Mouse (Mus musculus) layer of hippocampus, adult 18-20 months (tissue): ENCODE measurements around the gene Rab30. TPM values are rescaled to one million over a fixed set of nuclear protein-coding genes. Genes with fewer than 3 reads are reported as not detected.
A peak's percentile ranks its signal among the peaks of the same experiment; 100 is the strongest.
"Not testable (repeated sequence)": the region's sequence is repeated elsewhere in the genome, so short reads cannot be mapped to it uniquely, and the experiment has no call there.

Experiments used
- DNase-seq, 2 experiments: peaks; one replicate each; pipeline ENCODE4 v3.0.0; 2022; ENCODE audit warnings: low spot score in 2 of 2
- long read RNA-seq: library from polyadenylated mRNA; stranded (forward); transcript quantifications from one replicate; pipeline ENCODE4 v2.0.0, GENCODE M21; 2021
- total RNA-seq, 2 experiments: library from RNA; stranded (reverse); gene quantifications; 2 replicates each; pipeline ENCODE4 v1.2.3; 2021

Rab30 gene
- total RNA-seq = 10 to 100 TPM; 39.3 to 41.5 TPM
- long read RNA-seq, full-length matches to known transcripts = 3 of 14 reads
- long read RNA-seq, partial matches to known transcripts = 0 of 14 reads
- long read RNA-seq, other reads (novel, unspliced or antisense) = 11 of 14 reads

DNA sequence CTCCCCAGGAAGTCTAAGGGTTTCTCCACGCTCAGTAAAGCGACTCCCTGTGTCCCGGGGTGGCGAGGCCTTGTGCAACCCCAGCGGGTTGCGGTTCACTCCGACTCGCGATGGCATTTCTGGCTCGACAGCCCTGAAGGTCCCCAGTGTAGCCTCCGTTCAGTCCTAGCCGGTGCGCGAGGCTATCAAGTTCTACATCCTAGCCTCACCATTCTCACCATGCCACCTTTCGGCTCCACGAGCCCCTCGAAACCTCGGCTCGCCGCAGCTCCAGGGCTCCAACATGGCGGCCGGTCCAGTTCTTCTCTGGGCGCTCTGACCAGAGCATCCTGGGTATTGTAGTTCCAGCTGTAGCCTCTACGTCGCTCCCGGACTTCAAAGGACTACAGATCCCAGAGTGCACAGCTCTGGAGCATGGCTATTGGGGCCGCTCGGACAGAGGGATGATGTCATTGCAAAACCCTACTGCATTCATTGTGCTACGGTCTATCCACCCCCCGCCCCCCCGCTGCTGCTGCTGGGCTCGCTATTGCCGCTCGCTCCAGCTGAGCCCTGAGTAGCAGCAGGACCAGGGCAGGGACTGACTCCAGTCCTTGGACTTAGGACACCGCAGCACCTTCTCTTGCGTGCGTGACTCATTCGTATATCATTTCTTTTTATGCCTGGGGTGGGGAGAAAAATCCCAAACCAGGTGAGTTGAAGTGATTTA lies at the start of gene Rab30:
TSS of gene Rab30 (plus strand) at position 452 of the 709 bp plus-strand sequence.
- peak; percentile 95 to 98 for DNase-seq

DNA sequence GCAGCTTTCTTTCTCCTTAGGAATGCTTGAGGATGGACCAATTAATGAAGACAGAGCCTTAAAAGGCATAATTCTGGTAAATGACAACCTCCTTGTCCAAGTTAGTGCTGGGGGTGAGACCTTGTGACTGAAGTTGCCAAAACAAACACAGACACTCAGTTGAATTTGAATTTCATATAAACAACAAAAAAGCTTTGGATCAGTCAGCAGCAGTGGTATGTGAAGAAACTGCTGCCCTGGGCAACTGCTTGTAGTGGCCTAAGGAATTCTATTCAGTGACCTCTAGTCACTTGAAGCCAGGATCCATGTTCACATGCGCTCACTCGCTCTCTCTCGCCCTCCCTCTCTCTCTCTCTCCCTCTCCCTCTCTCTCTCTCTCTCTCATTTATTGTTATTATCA lies 45.0 kb upstream of the Rab30 start:
- no peak for DNase-seq

DNA sequence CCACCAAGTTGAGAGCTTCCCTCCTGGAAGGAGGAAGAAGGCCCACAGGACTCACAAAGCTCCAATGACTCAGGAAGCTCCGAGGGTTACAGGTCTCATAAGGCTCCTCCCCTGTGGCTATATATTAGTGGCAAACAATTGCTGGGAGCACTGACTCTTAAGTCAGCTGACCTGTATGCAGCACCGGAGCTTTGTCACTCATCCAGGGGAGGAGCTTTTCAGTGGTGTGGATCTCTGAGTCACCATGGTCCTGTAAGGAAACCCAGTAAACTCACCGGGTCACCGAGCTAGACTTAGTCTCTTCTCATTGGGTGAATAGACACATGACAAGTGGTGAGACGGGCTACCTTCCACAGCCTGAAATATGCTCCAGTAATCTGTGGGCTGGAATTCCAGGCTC lies 42.6 kb upstream of the Rab30 start:
- no peak for DNase-seq

DNA sequence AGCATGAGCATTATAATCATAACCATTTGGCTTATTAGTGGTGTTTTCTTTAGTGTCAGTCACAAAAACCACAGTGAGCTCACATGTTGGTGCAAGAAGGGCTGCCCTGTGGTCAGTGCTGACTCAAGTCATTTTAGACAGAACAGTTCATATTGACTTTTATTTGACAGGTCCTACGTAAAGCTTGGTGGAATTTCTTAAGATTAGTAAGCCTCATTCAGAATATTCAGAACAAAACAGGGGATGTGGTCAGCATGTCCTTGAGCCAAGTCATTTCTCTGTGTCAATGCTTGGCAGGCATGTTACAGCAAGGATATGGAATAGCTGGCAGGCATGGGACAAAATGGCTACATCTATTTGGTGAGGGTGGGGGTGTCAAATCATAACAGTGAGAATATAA lies 37.7 kb upstream of the Rab30 start:
- no peak for DNase-seq

DNA sequence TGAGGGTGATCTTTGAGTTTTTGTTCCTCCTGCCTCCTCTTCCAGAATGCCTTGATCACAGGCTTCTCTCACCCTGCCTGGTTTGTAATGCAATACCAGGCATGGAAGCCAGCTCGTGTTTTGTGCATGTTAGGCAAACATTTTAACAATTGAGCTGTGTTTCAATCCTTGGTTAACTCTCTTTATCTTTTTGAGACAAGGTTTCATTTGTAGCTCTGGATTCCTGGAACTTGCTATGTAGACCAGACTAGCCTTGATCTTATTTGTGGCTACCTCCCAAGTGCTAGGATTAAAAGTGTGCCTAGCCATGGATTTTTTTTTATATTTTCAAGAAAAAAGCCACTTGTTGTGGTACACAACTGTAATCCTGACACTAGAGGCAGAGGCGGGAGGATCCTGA lies 35.9 kb upstream of the Rab30 start:
- DNase-seq = no peak

DNA sequence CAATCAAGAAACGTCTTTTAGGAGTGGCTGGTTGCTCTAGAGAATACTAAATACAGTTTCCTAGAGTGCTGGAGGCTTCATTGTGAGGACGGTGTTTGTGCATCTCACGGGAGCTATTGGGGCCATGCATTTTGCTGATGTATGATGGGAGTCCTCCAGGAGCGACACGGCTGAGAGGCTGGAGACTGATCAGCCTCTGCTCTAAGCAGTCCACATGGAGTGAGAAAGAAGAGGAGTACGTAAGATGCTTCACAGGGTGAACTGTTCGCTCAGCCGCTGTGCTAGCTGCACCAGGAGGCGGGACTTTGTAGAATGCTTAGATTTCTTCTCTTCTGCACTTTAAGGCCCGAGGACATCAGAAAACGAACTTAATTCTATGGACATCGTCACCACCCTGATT lies 34.7 kb upstream of the Rab30 start:
- DNase-seq = no peak

DNA sequence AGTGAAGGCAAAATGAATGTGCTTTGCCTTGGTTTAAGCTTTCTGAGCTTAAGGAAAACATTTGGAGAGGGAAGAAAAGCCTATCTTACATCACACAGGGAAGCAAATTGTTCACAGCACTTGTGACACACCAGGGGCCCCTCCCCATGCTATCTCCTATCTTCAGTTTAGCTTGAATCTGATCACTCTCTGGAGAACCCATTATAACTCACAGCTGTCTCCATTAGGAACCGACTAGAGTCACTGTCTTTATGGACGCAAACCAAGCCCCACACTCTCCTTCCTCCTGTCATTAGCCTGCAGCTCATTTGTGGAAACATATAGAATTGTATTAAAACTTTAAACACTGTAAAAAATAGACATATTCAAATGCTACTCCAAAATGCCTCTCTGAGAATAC lies 31.8 kb upstream of the Rab30 start:
- no peak for DNase-seq

DNA sequence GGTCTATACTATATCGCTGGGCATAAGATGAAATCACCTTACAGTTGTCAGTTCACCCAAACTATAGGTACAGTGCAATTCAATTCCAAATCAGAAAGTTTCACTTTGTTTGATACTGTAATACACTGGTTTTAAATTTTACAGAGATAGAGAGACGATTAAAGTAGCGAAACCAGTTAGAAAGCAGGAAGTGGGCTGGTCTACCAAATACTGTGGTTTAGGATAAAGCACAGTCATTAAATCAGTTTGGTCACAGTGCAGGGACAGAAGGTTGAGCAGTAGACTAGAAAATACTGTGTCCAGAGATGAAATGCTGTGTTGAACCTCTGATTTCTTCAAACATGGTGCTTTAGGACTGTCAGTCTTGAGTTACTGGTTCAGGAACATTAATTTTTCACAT lies 29.8 kb upstream of the Rab30 start:
- DNase-seq = no peak

DNA sequence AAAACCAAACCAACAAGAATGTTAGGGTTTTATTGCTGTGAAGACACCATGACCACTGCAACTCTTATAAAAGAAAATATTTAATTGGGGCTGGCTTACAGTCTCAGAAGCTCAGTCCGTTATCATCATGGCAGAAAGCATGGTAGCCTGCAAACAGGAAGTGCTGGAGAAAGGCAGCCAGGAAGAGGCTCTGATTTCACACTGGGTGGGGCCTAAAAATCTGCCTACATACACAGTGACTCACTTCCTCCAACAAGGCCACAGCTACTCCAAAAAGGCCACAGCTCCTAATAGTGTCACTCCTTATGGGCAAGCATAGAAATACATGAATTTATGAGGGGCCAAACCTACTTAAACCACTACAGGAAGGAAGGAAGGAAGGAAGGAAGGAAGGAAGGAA lies 26.3 kb upstream of the Rab30 start:
- no peak for DNase-seq

DNA sequence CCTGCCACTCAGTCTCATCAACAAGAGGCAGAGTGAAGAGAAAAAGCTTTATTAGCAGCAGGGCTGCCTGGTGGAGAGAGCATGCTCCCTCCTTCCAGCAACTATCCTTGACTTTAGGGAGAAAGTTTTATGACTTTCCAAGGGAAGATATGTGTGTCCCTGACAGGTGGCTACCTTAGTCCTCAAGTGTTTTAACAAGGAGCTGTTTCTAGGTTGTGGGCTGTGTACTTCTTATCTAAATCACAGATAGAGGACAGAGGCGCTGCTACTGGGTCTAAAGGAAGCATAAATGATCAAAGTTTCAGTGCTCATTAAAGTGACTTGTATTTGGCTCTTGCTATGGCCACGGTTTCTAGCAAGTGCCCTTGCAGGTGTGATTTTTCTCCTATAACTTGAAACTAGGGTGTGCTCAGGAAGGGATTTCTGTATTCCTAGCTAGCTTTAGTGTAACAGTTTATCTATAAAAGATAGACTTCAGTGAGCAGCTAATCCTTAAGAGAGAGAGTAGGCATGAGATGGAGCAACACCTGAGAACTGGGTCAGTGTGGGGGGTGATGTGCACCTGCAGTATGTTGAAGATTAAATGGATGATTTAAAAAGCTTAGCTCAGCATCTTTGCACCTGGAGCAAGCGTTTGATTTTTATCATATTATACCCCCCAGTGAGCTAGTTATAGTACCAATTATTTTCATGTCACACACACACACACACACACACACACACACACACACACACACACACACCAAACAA lies 21.1 kb upstream of the Rab30 start:
- no peak for DNase-seq

DNA sequence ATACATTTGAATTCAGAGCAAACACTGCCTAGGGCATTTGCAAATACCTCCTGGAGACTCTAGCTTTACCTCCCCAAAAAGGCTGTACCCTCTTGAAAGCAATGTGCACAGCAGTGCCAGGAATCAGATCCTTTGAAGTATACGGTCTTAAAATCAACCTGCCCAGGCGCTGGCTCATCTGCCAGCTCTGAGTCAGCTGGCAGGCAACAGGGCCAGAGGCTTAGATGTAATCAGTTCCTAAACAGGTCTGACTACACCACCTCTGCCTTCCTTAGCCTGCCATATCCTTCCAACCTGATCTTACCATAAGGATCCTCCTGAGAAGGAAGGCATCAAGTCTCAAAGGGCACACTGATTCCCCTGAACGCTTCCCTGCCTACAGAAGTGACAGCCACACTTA lies 17.7 kb upstream of the Rab30 start:
- DNase-seq = no peak

DNA sequence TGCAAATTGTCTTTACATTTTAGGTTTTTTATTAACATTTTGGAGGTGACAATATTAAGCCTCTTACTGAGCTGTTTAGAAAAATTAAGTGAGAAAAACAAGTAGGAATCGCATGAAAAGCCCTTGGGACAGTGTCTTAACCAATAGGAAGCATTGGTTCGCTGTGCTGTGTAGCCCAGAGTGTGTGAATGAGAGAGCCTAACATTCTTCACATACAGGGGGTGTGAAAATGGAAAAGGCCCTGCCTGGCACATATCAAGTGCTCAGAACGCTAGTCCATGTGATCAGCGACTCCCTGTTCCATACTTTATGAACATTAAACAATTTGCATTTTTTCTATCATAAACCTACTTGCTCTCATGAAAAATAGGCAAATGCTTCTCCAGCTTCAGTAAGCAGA lies 17.1 kb upstream of the Rab30 start:
- DNase-seq = no peak

DNA sequence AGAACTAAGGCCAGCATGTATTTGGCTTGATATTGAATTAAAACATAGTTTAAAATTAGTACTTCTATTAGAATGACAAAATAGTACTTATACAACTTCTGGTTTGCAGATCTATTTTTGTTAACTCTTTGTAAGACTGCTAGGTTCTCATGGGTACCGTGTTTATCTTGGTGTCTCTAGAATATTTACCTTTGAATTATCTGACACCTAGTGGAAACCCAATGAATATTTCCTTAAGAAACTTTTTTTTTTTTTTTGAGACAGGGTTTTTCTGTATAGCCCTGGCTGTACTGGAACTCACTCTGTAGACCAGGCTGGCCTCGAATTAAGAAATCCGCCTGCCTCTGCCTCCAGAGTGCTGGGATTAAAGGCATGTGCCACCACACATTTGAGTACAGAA lies 11.8 kb upstream of the Rab30 start:
- not testable (repeated sequence) for DNase-seq

DNA sequence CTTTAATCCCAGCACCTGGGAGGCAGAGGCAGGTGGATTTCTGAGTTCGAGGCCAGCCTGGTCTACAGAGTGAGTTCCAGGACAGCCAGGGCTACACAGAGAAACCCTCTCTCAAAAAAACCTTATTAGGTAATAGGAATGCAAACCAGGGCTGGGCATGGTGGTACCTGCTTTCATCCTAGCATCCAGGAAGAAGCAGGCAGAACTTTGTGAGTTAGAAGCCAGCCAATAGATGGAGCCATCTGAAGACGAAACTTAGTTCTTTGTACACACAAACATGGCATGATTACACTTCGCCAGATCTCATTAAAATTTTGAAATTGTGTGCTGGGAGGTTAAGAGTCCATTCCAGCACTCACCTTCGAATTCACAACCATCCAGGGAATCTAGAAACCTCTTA lies 10.9 kb upstream of the Rab30 start:
- DNase-seq = no peak

DNA sequence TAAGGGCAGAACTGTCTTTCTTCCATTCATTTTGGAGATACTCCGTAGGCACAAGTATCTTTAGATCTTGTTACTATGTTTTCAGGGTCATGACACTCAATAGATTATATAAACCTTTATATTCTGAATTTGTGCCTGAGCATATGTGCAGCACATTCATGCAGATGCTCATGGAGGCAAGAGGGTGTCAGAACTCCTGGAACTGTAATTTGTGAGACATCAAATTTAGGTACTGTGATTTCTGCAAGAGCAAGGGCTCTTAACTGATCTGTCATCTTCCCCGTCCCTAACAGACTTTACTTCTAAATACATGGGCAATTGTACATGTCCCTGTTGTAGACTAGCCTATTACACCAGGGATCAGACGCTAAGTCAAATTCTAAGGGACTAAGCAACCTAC lies 10.4 kb upstream of the Rab30 start:
- no peak for DNase-seq

DNA sequence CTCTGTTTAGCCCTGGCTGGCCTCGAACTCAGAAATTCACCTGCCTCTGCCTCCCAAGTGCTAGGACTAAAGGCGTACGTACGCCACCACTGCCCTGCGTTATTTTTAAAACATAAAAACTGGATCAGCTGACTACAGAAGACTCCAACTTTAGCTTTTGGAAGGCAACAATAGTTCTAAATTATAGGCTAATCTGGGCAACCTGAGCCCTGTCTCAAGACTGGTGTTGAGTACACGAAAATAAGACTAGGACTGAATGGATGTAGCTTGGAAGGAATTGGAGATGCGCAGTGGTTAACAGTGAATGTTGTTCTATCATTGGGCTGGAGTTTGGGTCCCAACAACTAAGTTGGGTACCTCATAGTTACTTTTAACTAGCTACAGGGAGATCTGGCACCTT lies 9.3 kb upstream of the Rab30 start:
- no peak for DNase-seq

DNA sequence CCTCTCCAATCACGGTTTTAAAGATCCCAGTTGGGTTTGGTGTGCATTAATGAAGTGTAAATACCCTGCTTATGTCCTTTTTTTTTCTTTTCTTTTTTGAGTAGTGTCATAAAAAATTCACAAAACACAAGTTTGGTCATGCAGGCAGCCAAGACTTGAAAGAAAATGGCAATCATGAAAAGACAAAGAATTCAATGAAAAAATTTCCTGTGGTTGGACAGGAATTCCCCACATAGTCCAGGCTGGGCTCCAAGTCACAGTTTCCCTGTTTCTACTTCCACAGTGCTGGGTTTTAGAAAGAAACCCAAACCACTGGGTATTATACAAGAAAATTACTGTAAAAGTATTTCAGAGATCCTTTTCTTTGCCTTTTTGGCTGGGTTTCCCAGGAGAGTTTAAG lies 3.8 kb upstream of the Rab30 start:
- no peak for DNase-seq

DNA sequence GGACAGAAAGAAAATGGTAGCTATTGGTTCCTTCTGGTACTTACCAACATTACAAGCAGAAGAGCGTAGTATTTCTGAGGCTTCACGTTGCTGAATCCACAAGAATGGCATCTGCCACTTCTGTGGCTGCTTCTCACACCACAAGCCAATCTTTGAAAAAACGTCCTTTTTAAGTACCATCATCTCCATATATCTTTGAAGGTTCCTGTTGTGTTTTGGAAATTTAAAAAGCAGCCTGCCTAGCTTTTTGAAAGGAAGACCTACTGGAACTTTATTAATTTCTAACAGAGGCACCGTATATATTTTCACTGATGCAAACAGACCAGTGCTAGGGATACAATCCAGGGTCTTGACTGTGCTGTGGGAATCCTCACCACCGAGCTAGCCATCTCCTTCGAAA lies 1.4 kb upstream of the Rab30 start:
- no peak for DNase-seq

DNA sequence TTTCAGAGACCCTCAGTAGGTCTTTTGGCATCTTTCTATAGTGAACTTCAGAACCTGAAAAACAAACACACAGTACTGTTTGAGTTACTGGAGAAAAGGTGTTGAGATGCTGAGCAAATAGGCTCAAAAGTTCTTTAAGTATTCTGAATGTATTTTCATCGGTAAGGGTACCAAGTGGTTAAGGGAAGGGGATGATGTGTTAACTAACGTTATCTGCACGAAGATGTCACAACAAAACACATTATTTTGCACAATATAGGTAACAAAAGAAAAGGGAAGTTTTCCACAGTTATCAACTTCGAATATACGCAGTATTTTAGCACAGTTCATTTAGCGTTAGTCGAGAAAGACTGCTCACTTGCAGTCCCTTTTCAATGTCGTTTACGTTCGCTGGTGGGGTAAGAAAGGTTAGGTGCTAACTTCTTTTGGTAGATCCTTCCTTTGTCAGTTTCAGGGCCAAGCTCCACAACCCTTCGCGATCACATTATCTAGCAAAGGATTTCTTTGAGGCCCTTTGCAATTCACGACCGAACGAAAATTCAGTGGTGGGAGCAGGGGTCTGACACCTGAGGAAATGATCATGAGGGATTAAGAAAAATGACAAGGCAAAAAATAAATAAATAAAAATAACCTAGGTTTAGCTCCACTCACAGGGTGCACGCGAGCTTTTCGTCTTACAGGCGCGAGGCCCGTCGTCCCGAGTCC lies 840 bp upstream of the Rab30 start:
- DNase-seq = no peak

DNA sequence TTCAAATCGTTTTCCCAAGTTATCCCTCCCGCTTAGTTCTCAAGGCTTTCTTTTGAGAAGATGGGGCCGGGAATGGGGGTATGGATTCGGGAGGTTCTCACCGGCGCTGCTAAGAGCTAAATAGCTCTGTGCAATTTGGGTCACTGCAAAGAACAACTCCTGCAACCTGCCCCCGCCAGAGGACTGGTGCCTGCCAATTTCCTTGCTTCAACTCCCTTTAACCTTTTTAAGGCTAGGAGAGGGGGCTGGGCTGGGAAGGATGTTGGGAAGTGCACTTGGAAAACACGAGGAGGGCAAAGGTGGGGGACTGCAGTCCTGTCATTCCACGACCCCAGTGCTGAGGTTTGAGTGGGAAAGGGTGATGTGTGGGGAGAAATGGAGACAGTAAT lies 452 bp downstream of the Rab30 start:
- DNase-seq = no peak

DNA sequence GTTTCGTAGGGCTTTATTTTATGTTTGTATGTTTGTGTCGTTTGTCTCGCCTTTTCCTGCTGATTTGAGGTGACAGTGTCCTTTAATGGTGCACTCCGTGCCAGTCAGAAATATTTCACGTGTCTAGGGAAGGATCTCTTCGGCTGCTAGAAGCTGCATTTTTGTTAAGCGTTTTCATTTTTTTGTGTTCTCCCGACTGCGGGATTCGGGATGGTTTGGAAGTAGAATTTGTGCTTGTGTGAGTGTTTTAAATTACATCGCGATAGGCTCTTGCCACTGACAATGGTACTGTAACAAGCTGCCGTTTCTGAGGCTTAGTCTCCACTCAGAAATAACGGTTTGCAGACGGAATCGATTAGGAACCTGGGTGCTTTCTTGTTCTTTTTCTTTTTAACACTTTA lies 938 bp downstream of the Rab30 start:
- peak in 1 of 2 experiments; percentile 40 for DNase-seq

DNA sequence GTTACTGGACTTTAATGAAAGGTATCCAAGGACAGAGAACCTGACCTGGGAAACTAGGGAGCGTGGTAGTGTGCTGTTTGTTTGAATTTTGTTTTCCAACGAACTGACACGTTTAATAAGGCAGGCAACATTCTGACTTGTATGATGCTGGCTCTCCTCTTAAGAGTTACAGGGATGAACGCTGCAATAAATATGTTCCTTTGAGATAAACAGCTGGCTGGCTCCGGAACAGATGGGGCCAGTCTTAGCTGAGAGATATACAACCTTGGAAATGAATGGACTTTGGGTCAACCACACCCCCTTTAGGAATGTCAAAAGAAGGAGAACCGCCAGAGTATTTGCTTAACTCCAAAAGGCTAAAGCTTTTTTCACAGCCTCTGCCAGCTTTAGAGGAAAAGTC lies 1.4 kb downstream of the Rab30 start:
- no peak for DNase-seq
